Mouse (Mus musculus): ENCODE measurements at regions not wholly inside any gene's neighbourhood (a gene's known extent, or its start where the extent isn't known, plus 50 kb on each side); places are given as distances from the start of the nearest gene placed in this dataset.

DNA sequence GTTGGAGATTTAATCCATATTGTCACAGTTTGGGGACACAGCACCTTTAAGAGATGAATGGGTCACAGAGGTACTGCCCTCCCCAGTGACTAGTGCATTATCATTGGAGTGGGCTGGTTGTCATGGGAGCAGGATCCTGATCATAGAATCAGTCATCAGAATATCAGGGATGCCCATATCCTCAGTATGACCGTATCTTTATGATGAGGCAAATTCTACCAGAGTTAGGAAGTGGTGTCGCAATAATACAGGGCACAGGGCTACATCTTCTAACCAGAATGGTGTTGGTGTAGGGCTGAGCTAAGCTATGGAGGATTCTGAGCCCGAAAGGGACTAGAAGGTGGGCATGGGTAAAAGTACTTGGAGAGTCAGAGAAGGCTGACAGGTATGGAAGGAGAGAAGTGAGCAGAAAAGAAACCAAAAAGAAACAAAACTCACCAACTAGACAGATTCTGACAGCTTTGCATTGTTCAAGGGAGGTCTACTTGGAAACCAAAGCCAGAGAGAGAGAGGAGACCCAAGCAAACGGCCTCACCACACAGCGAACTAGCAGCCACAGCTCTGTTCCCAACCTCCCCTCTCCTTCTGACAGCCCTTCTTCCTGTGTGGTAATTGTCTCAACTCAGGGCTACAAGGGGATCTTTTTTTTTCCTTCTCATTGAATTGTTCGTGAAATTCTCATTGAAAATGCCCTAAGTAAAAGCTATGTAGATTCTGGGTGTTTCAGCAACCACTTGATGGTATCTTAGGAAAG, 129.2 kb downstream of the Lrrc30 start:
- DNase-seq (ENCODE audit: low read depth, low spot score) = no peak

DNA sequence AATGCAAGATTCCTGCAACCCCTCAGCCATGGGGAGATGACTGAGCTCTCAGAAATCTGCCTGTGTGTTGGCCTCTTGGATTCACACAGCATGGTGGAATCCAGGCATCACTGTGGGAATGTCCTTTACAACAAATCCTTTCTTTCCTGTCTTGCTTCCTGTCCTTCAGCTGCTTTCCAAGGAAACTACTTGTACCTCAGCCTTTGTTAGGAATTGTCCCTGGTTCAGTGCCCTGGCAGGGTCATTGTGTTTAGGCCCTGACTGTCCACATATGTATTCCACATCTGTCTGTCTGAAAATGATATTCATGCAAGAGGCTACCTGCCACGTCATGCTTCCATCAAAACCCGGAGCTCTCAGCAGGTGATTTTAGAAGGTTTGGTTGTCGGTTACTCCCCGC, 129.9 kb downstream of the Lrrc30 start:
- DNase-seq (ENCODE audit: low read depth, low spot score) = no peak

DNA sequence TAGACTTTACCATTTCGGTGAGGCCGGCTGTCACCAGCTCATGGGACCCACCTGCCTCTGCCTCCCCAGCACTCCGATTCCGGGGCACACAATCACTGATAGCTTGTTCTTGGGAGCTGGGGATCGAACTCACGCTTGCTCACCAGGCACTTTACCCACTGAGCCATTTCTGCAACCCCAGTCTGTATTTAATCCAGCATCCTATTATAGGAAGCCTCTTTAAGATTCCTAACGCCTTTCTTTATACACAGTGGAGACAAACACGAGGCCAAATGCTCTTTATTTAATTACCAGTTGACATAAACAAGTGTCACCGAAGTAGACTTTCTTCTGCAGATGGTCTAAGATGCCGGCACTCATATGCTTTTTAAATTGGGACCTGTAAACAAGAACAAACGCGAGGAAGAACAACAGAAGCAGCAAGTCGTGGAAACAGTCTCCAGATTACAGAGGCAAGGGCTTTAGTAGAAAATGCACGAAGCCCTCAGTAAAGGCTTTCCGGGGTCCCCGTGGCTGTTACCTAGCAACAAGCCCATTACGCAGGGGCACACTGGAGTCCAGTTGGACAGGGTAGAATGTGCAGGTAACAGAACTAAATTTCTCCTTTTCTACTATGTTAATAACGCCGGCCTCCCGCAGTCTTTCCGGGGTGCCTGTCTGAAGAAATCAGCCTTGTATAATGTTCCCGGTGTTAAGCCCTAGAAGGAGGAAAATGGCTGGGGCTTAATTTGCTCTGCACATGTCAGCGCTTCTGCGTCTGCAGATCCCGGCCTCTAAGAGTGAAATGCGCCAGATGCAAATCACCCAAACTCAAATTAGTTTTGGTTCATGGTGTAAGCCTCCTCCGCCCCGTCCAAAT, 132.5 kb downstream of the Lrrc30 start:
- no peak for DNase-seq (ENCODE audit: low read depth, low spot score)

DNA sequence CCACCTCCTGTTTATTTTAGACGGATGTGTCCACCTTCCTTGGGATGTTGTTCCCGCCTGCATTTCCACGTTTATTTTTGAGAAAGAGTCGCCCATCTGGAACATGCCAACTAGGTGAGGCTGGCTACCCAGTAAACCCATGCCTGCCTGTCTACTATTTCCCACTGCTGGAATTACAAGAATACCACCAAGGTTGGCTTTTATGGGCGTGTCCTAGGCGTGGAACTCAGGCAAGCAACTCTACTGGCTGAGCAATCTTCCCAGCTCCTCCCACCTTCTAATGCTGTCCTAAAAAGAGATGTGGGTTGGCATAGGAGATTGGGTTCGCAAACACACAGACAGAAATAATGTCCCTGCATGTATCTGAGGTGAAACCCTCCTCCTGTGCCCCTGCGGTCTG, 135.1 kb downstream of the Lrrc30 start:
- no peak for DNase-seq (ENCODE audit: low read depth, low spot score)

DNA sequence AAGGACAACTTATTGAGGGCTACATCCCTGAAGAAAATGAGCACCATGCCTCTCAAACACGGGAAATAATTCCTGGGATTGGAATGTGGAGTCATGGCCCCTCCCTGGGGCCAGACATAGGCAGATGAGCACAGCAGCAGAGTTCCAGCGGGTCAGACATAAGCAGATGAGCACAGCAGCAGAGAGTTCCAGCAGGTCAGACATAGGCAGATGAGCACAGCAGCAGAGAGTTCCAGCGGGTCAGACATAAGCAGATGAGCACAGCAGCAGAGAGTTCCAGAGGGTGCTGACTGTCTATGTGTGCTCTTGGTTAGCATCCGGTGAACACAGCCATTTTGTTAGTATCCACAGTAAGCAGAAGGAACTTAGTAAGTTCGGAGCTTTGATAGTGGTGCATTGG, 126.2 kb upstream of the Ptprm start:
- DNase-seq (ENCODE audit: low read depth, low spot score) = no peak

DNA sequence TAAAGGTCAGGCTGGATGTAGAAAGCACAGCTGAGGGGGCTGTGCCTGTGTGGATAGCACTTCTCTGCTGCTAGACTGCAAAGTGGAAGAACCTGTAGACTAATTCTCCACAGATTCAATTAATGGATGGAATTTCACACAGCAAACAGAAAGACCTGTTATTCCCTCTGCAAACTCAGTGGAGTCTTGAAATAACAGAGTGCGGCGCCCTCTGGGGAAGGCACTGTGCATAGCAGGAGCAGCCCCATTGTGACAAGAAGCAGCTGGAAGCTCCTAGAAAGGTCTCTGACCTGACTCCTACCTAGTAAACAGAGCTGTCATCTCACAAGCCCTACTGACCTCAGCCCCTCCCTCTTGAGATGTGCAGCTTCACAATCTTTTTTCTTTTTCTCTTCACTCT, 118.9 kb upstream of the Ptprm start:
- peak; percentile 9 for DNase-seq (ENCODE audit: low read depth, low spot score)

DNA sequence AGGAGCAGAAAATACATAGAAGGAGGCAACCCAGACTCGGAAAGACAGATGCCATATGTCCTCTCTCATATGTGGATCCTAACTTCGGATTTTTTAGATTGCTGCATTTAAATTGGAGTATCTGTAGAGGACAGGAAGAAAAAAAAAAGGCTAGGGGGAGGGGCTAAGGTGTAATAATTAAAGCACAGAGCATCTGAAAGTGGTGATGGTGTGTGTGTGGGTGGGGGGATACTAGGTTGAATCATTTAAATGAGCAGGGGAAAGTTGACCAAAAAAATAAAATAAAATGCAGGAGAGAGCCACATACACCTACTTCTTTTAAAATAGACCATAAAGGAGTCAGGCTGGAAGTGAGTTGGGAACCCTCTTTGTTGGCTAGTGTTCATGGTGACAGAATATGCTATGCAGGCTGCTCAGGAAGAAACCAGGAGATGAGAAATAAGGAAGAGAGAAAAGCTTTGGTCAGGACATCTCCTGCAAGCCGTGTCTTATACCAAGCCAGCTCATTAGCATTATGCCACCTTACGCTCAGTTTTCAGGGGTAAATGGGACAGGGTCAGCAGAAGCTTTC, 104.7 kb upstream of the Ptprm start:
- no peak for DNase-seq (ENCODE audit: low read depth, low spot score)

DNA sequence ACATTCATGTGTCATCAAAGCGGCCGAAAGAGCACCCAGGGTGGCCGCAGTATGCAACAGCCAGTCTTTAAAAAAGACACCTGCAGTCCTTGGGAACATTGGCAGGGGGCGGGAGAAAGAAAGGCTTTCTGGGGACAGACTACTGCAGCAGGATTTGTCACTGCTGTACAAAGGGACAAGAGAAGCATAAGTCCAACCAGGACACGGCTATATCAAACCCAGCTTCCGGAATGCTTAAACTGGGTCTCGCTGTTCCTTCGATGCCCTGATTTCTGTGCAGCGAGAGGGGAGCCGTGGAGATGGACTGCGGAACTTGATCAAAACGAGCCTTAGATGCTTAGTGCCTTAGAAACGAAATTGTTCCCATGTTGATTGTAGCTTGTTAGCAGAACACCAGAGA, 97.7 kb upstream of the Ptprm start:
- no peak for DNase-seq (ENCODE audit: low read depth, low spot score)

DNA sequence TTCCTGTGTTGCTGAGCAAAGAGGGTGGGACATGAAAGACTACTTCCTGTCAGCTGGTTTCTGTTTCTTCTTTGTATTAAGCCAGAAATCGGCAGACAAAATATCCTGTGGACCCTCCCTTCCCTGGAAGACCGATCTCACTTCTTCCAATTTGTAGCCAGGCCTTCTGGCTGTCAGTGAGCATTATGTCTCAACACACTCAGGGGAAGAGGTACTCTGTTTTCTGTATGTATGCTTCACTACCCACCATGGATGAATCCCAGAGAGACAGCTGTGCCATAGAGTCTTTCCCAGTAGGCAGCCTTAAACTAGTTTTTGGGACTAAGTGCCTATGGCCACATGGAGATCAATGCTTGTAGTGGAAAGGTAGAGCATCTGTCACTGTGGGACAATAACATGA, 96.8 kb upstream of the Ptprm start:
- no peak for DNase-seq (ENCODE audit: low read depth, low spot score)

DNA sequence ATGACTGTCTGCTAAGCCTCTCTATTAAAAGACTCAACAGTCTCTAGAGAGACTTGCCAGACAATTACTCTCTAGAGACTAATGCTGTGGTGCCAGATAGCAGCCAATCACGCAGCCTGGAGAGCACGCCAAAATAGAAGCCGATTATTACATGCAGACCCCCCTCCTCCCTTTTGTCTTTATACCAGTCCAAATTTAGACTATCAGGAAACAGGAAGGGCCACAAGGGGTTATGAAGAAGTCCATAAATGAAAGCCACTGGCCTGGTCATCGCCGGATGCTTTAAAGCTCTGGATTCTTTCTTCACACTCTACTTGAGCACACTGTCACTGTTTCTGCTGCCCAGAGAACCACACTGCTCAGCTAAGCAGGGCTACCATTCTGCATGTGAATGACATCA, 95.8 kb upstream of the Ptprm start:
- DNase-seq (ENCODE audit: low read depth, low spot score) = no peak

DNA sequence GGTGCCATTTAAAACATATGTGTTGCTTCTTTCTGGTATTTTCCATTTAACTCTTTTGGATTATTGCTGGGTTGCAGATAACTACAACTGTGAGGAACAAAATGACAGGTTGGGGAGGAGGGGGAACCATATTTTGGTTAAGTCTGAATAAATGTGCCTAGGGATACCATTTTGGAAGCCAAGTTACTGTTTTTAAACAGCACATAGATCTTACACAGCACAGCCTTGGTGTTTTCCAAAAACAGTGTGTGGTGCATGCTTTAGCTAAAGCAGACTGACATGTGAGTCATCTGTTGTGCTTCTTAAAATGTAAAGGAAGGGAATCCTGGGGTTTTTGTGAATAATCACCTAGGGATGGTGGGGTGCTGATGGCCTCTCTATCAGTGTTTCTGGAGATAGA, 91.7 kb upstream of the Ptprm start:
- DNase-seq (ENCODE audit: low read depth, low spot score) = no peak

DNA sequence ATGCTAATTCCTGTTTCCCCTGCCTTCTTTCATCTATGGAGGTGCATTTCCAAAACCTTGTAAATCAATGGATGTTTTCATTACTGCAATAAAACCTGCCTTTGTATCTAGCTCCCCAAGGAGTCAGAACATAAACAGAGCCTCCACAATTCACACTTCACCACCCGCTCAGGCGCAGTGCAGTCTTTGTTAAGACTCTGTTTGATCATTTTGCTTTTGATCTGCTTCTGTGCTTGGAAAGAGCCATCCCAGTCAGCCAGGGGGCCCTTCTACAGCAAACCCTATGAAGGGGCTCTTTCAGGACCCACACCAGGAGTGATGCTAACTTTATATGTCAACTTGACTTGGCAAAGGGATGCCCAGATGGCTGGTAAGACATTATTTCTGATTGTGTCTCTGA, 86.7 kb upstream of the Ptprm start:
- no peak for DNase-seq (ENCODE audit: low read depth, low spot score)

DNA sequence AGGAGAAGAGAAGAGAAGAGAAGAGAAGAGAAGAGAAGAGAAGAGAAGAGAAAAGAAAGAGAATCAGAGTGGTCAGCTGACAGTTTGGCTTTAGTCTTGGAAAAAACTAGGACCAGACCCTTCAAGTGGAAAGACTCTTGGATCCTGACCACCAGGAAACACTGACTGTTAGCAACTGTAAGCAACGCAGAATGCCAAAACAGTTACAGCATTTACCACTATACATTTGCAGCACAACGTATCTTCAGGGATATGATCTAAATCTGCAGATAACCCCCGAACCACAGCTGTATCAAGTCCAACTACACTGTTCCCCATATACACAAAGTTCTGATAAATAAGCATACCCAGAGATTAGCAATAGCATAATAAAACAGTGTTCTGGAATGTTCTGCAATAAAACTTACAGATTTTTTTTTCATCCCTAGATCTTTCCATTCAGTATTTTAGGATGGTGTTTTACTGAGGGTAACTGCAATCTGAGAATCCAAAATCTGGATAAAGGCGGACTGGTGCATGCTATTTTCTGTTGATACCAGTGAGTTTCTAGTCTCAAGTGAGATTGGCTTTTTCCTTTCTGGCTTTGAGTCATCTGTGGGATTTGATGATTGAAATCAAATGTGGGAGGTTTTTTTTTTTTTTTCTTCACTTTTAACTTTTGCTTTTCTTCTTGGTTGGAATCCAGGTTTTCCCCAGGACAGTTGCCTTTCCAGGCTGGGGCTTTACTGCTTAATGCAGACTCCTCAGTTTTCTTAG, 65.9 kb upstream of the Ptprm start:
- DNase-seq (ENCODE audit: low read depth, low spot score) = no peak

DNA sequence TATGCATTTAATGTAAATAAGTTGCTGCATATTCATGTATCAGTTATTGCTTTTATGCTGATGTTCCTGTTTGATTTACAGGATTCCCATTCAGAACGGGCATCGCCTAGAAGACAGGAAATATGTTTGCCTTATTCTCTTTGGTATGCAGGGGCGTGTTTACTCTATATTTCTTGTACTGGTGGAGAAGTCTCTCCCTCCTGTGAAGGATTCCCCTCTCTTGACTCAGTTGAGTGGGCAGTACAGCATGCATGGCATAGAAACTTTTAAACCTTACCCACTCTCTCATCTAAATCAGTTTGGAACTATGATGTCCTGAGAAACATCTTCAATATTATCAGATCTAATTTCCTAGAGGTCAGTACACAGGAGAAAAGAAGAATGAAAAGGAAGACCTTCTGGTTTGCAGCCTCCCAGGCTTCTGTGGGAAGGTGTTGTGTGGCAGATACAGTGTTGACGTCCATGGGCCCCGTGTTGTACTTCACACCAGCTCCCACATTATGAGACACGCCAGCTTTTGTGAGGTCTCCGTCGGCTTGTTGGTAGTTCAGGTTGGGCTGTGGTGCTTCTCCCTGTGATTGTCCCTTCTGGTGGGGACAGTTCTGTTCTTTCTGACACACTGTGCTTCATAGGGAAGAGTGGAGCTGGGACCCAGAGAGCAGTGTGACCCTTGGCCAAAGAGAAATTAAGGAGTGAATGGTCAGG, 58.4 kb upstream of the Ptprm start:
- no peak for DNase-seq (ENCODE audit: low read depth, low spot score)

DNA sequence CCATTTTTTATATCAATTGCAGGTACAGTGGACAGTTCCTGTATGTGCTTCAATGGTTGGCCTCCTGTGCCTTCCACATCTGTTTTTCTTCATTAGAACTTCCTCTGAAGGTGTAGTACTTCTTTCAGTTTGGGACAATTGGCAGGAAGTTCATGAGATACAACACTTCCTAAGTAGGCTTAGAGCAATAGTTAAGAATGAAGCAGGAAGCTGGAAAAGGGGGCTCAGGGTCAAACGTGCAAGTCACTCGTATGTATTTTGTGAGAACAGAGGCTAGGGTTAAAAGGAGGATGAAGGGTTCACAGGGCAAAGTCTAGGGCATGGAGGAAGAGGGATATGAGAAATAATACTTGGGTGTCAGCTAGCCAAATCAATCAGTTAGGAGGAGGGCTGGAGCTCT, 55.7 kb upstream of the Ptprm start:
- DNase-seq (ENCODE audit: low read depth, low spot score) = no peak

DNA sequence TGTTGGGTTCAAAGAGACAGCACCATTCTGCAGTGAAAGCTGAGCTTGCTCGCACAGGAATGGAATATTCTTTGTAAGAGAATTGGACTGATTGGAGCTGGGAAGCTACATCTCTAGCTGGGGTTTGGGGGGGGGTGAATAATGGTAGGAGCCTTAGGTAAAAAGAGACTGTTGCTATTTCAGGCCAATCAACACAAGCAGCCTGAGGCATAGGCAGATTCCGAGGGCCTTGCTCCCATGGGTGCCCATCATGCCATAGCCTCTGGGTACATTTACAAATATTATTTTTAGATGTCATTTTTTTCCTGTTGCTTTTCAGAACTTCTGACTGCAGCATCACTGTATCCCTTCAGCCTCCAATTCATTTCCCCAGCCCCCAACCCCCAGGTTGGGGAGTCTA, 51.7 kb upstream of the Ptprm start:
- no peak for DNase-seq (ENCODE audit: low read depth, low spot score)

Data from WW6 (cell line).